Mouse (Mus musculus) kidney, adult 2 months (tissue): Measurements from ENCODE around the gene Gtpbp6.

Experiments used
- CTCF ChIP-seq: fragments of 200-500 bp; conservative IDR thresholded peaks from 2 replicates; pipeline ENCODE4 v1.5.1; 2011; ENCODE audit warnings: low read depth, mild to moderate bottlenecking, control low read depth, low read length, moderate library complexity, mixed read lengths; ENCODE audit not compliant: insufficient read depth, insufficient read length
- POLR2A ChIP-seq: fragments of 200-500 bp; IDR thresholded peaks from one replicate; pipeline ENCODE4 v1.6.1; 2011; ENCODE audit warnings: low read depth, low read length, control low read depth

DNA sequence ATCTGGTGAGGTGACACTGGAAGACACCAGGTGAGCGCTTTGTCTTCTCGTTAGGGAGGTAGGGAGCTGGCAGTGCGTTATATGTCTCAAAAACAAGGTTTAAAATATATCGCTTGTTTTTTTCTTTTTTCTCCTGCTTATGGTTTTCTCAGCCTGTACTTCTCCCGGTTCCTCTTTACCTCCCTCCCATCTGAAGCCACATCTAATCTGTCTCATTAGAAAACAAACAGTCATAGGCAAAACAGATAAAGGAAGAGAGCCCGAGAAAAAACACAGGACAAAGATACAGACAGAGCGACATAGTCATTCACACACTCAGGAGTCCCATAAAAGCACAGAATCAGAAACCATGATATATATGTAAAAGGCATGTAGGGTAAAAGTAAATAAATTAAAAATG, 32.4 kb upstream of the Gtpbp6 start:
- no peak for TF ChIP-seq CTCF
- no peak for TF ChIP-seq POLR2A
